Mouse (Mus musculus): Measurements from ENCODE around the gene Mrps15. TPM values are rescaled to one million over a fixed set of nuclear protein-coding genes. Genes with fewer than 3 reads are reported as not detected.

Gene Mrps15
- polyA plus RNA-seq, 1 experiment from 2014 or later: 129 TPM

DNA sequence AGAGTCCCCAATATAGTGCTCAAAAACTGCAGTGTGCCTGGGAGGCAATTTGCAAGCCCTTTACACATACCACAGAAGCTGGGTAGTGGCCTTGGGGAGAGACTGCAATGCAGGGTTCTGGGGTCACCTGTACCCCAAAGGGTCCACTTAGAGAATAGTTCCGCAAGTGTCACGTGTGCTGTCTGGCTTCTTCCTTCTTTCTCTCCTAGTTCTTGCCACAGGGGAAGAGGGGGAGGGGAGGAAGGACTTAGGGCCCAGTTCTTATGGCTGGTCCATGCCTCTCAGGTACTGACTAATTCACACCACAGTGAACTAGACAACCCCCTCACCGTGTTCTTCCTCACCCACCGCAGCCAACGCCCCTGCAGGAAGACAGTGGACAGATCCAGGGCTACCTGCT, 11.3 kb upstream of the Mrps15 start:
- H3K9me3 ChIP-seq: no peaks in the 10 kb centered on the region
- no peak overlapping the region for H3K4me3 ChIP-seq
- no peak overlapping the region for H3K4me2 ChIP-seq
- ATAC-seq (ENCODE audit: extremely low read depth, insufficient number of reproducible peaks, low FRiP score, low TSS enrichment): no peak
- no peak overlapping the region for H3K27ac ChIP-seq (replicated peaks)
- peaks cover 7% of the 10 kb centered on the region for H3K27me3 ChIP-seq (replicated peaks)
- H3K36me3 ChIP-seq: no peaks in the 10 kb centered on the region
- H3K9ac ChIP-seq: no peak overlapping the region
- no peaks in the 10 kb centered on the region for H3K4me1 ChIP-seq
- 68% methylated on average over 5 of the region's 5 CpGs for WGBS

DNA sequence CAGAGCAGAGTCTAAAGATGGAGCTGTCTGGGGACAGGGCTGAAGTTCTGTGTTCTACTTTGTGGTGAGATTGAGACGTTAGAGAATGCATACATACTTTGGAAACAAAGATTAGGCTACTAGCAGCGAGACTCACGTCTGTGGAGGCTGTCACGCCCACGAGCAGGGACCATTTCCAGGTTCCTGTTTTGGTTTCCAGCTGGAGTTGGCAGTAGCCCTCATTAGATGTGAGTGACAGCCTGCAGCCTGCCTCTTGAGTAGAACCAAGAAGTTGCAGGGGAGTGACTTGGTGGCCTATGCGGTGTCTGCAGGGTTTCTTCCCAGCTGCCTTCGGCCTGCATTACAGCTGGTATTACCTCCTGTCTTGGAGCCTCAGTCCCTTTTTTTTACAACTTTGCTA, 4.9 kb downstream of the Mrps15 start:
- no peak overlapping the region for H3K9ac ChIP-seq
- H3K9me3 ChIP-seq: no peaks in the 10 kb centered on the region
- H3K4me2 ChIP-seq: no peak overlapping the region
- H3K27ac ChIP-seq (replicated peaks): no peak overlapping the region
- H3K4me1 ChIP-seq: peaks cover 12% of the 10 kb centered on the region
- H3K4me3 ChIP-seq: no peak overlapping the region
- 77% methylated on average over 7 of the region's 7 CpGs for WGBS
- ATAC-seq (ENCODE audit: extremely low read depth, insufficient number of reproducible peaks, low FRiP score, low TSS enrichment): no peak
- H3K36me3 ChIP-seq: peaks cover 73% of the 10 kb centered on the region
- H3K27me3 ChIP-seq (replicated peaks): no peaks in the 10 kb centered on the region

DNA sequence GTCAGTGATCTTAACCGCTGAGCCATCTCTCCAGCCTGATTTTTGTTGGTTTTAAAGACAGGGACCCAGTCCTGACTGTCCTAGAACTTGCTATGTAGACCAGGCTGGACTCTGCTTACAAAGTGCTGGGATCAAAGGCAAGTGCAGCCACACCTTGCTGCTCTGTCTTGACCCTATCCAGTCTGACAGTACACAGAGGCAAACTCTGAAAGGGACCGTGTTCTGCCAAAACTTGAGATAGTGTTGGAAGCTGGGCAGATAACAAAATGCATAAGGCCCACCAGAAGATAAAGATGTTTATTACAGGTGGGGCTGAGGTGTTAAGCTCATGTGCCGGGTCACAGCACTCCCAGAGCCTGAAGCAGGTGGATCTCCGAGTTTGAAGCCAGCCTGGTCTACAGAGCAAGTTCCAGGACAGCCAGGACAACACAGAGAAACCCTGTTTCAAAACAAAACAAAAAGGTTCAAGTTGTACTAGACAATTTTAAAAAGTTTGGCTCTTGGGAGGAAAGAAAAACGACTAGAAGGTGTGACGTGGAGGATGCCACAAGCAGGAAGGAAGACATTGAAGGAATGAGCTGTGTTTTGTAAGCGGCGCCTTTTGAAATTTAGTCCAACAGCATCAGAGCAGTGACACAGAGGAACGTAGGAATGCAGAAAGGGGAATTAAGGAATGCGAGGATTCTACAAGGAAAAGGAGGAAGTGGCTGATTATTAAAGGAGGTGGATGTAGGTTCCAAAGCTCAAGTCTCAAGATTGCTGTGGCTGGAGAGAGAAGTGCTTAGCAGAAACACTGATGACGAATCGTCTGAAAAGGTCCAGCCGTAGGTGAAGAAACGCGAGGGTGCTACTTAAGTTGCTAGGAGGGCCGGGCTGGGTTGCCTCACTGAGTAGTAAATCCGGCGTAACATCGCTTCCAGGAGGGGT, 10.7 kb downstream of the Mrps15 start:
- H3K9me3 ChIP-seq: no peaks in the 10 kb centered on the region
- WGBS: 11% methylated on average over 19 of the region's 19 CpGs
- no peak overlapping the region for H3K27ac ChIP-seq (replicated peaks)
- H3K9ac ChIP-seq: peak overlapping the region; percentile 80
- peak overlapping the region; percentile 95 for H3K4me2 ChIP-seq
- peak overlapping the region; percentile 72 for H3K4me3 ChIP-seq
- ATAC-seq (ENCODE audit: extremely low read depth, insufficient number of reproducible peaks, low FRiP score, low TSS enrichment): no peak
- H3K36me3 ChIP-seq: peaks cover 39% of the 10 kb centered on the region
- no peaks in the 10 kb centered on the region for H3K27me3 ChIP-seq (replicated peaks)
- peaks cover 14% of the 10 kb centered on the region for H3K4me1 ChIP-seq

DNA sequence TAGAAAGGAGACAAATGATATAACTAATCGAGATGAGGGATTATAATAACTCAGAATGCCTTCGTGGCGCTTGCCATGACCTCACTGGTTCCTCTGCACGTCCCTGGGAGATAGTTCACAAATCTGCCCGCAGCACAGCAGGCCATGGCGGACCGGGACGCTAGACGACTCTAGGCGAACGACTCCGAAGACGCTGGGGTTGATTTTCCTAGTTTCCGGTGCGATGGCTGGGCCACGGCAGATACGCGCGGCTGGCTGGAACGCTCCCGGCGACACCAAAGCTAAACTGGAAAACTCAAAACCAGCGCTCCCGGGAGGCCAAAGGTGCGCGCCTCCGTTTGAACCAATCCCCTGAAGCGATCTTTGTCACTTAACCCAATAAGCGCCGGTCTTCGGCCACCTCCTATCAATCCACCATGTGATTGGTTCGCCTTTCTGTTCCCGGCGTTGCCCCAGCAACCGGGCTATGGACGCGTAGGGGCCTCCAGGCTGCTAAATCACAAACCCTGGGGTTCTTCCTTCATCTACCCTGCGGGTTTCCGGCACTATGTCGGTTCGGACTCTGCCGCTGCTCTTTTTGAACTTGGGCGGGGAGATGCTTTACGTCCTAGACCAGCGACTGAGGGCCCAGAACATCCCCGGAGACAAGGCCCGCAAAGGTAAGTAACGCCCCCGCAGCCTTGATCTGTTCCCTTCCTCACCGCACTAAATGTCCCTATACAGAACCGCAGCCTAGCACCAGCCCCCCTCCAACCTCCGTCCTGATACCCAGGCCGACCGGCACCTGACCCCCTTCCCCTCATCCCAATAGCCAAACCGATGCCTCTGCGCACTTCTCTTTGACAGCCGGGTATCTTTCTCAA, 11.6 kb downstream of the Mrps15 start, which contains the start of gene Oscp1:
TSS of gene Oscp1 (plus strand) at position 432 of the 863 bp plus-strand sequence.
- Histone ChIP-seq H3K36me3 (peaks cover 32% of the 10 kb centered on the region), H3K9ac (peak within 1 kb of the TSS; percentile 80), H3K27me3 (replicated peaks) (no peaks in the 10 kb centered on the region), H3K4me1 (peaks cover 14% of the 10 kb centered on the region), H3K9me3 (no peaks in the 10 kb centered on the region), H3K4me2 (peak within 1 kb of the TSS; percentile 95), H3K27ac (replicated peaks) (no peak within 1 kb of the TSS; the same call in 1 of the 2 replicates), H3K4me3 (peak within 1 kb of the TSS; percentile 72)
- peak; percentile 92 for ATAC-seq (ENCODE audit: extremely low read depth, insufficient number of reproducible peaks, low FRiP score, low TSS enrichment)
- WGBS: under 1% methylated on average over 57 of the region's 57 CpGs

DNA sequence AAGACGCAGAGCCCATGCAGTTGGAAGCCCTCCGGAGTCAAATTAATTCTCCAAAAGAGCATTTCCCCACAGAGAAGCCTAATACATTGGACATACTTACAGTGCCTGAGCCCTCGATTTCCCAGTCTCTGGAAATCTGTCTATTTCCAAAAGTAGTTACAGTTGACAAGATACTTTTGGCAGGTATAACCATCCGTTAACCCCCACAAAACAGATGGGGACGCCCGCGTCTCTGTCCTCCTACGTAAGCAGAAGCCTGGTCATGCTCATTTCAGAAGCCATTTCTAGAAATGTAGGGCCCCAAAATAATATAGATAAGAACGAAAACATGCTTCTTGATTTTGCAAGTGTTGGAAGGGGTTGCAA, 12.3 kb downstream of the Mrps15 start:
- Histone ChIP-seq H3K27ac (replicated peaks) (no peak overlapping the region), H3K9me3 (no peaks in the 10 kb centered on the region), H3K4me2 (peak overlapping the region; percentile 95), H3K27me3 (replicated peaks) (no peaks in the 10 kb centered on the region), H3K4me1 (peaks cover 14% of the 10 kb centered on the region), H3K9ac (peak overlapping the region; percentile 80), H3K36me3 (peaks cover 26% of the 10 kb centered on the region), H3K4me3 (peak overlapping the region; percentile 72)
- no peak for ATAC-seq (ENCODE audit: extremely low read depth, insufficient number of reproducible peaks, low FRiP score, low TSS enrichment)
- 36% methylated on average over 9 of the region's 9 CpGs for WGBS

DNA sequence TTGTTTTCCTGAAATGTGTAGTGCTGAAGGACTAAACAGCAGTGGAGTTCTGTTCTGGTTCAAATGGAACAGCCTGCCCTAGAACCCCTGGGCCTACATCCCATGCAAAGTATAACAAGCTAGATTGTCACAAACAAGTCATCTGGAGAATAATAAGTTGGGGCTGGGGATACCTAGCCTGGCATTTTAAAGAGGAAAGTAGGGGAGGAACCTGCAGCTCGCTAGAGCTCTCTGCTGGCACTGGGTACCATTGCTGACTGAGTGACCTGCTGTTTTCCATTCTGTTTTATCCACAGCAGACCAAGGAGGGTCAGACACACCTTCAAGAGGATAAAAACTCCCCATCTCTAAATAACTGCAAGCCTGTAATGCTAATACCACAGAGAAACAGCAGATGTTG, 16.1 kb downstream of the Mrps15 start:
- H3K27me3 ChIP-seq (replicated peaks): no peaks in the 10 kb centered on the region
- no peak overlapping the region for H3K4me2 ChIP-seq
- no peak overlapping the region for H3K27ac ChIP-seq (replicated peaks)
- no peak overlapping the region for H3K4me3 ChIP-seq
- H3K36me3 ChIP-seq: no peaks in the 10 kb centered on the region
- peaks cover 10% of the 10 kb centered on the region for H3K4me1 ChIP-seq
- no peak for ATAC-seq (ENCODE audit: extremely low read depth, insufficient number of reproducible peaks, low FRiP score, low TSS enrichment)
- H3K9ac ChIP-seq: no peak overlapping the region
- WGBS: 31% methylated on average over 1 of the region's 1 CpGs
- no peaks in the 10 kb centered on the region for H3K9me3 ChIP-seq

DNA sequence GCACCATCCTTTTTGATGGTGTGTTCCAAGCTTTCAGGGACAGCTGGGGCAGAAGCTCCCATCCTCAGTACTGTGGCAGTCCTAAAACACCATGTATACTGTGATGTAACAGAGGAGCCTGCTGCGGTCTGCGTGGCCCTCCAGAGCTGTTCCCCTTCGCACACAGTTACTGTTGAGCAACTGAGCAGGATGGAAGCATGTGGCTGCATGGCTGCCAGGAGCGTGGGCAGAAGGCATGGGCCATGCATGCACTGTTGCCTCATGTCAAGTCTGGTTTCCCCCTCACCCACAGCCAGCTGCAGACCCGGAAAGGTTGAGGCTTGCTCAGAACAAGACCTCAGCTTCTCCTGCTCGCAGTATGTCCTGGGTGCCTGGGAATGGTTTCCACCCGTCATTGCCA, 18.5 kb downstream of the Mrps15 start:
- Histone ChIP-seq H3K4me1 (0 out of 2 replicates have a peak, but pooled peaks cover 4% of the 10 kb centered on the region), H3K27ac (replicated peaks) (no peak overlapping the region), H3K9me3 (no peaks in the 10 kb centered on the region), H3K9ac (no peak overlapping the region), H3K4me2 (no peak overlapping the region), H3K4me3 (no peak overlapping the region), H3K27me3 (replicated peaks) (no peaks in the 10 kb centered on the region), H3K36me3 (no peaks in the 10 kb centered on the region)
- no peak for ATAC-seq (ENCODE audit: extremely low read depth, insufficient number of reproducible peaks, low FRiP score, low TSS enrichment)
- WGBS: 80% methylated on average over 7 of the region's 7 CpGs

DNA sequence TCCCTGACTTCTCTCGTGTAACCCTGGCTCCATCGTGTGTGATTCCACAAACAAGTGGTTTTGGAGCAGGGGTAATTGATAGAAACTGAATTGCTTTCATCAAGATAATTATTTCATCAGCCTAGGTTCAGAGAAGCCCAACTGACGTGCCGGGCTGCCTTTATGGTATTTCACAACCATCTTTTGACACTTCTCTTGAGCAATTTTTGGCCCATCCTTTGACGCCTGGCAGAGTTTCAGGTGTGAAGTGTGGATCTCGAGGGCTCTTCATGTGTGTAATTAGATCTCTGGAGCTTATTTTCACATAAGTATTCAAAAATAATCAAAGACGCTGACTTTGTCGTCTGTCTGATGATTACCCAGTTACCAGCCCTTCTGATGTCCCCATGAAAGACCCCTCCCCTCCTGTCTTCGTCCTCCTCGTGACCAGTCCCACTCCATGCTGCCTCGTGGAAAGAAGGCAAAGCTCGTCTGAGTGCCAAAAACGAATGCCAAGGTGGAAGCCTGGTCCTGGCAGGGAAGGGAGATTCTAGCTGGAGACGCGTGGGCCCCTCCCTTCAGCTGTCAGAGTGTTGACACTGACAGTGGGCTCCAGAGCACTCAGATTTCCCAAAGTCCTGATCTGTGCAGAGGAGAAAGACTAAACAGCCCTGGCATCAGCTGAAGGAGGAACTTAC, 20.8 kb downstream of the Mrps15 start:
- ATAC-seq (ENCODE audit: extremely low read depth, insufficient number of reproducible peaks, low FRiP score, low TSS enrichment): no peak

DNA sequence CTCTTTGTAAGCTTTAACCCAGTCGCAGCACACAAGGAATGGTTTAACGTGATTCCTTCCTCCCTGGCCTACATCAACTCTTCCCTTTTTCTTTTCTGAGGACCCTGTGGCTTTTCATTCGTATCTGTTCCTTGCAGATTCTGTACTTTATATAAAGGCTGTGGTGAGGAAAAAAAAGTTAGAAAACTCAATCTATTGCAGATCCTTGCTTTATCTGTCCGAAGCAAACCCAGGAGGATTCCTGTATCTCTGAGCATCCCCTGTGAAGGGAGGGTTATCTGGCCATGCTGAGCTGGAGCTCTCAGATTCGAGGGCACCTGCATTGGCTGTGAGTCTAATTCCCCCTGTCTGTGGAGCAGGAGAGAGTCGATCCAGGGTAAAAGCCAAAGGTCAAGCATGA, 22.1 kb downstream of the Mrps15 start:
- H3K9ac ChIP-seq: no peak overlapping the region
- no peak overlapping the region for H3K27ac ChIP-seq (replicated peaks)
- no peak overlapping the region for H3K4me3 ChIP-seq
- 74% methylated on average over 6 of the region's 6 CpGs for WGBS
- H3K4me2 ChIP-seq: no peak overlapping the region
- no peaks in the 10 kb centered on the region for H3K9me3 ChIP-seq
- no peak for ATAC-seq (ENCODE audit: extremely low read depth, insufficient number of reproducible peaks, low FRiP score, low TSS enrichment)
- 0 out of 2 replicates have a peak, but pooled peaks cover 4% of the 10 kb centered on the region for H3K4me1 ChIP-seq
- no peaks in the 10 kb centered on the region for H3K36me3 ChIP-seq
- no peaks in the 10 kb centered on the region for H3K27me3 ChIP-seq (replicated peaks)

More for the DNA sequence above, 20.8 kb downstream of the Mrps15 start:
- 56% methylated on average over 15 of the region's 15 CpGs for WGBS
- Histone ChIP-seq H3K27me3 (replicated peaks) (no peaks in the 10 kb centered on the region), H3K36me3 (no peaks in the 10 kb centered on the region), H3K4me1 (0 out of 2 replicates have a peak, but pooled peaks cover 4% of the 10 kb centered on the region), H3K4me2 (no peak overlapping the region), H3K4me3 (no peak overlapping the region), H3K9me3 (no peaks in the 10 kb centered on the region), H3K9ac (no peak overlapping the region), H3K27ac (replicated peaks) (no peak overlapping the region)

DNA sequence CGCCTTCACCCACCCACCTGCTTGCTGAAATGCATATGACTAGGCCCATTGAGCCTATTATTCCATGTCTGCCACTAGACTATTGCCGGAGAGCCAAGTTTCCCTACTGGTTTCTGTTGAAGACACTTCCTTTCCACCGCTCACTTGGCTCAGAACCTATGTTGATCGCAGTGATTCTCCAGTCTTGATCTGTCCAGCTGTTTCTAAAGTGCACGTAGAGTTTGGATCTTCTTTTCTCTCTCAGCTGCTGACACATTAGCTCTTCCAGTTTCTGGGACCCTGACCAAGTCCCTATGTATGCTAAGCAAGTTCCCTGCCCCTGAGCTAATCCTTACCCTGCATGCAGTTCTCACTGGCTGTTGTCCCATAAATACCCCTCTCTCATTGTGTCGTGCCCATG, 31.1 kb downstream of the Mrps15 start:
- no peak for ATAC-seq (ENCODE audit: extremely low read depth, insufficient number of reproducible peaks, low FRiP score, low TSS enrichment)
- Histone ChIP-seq H3K4me2 (no peak overlapping the region), H3K9ac (no peak overlapping the region), H3K9me3 (no peaks in the 10 kb centered on the region), H3K4me1 (no peaks in the 10 kb centered on the region), H3K4me3 (no peak overlapping the region), H3K27ac (replicated peaks) (no peak overlapping the region), H3K27me3 (replicated peaks) (no peaks in the 10 kb centered on the region), H3K36me3 (peaks cover 4% of the 10 kb centered on the region; the same call in 1 of the 2 replicates)
- 73% methylated on average over 6 of the region's 6 CpGs for whole genome bisulfite sequencing

DNA sequence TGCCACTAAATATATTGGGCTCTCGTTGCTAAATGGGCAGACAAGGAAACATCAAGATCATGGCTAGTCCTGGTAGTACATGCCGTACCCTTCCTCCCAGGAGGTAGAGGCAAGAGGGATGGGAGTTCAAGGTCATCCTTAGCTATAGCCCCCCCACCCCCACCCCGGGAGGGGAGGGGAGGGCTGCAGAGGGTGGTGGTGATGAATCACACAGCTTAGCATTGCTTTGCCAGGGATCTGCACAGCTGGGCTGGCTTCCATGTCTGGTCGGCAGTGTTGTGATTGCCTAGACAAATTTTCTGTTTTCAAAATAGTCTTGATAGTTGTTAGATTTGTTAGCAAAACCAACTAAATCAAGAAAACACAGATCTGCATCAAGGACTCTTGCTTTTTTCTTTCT, 32.5 kb downstream of the Mrps15 start:
- H3K4me2 ChIP-seq: no peak overlapping the region
- no peaks in the 10 kb centered on the region for H3K9me3 ChIP-seq
- no peak for ATAC-seq (ENCODE audit: extremely low read depth, insufficient number of reproducible peaks, low FRiP score, low TSS enrichment)
- H3K4me1 ChIP-seq: no peaks in the 10 kb centered on the region
- H3K27ac ChIP-seq (replicated peaks): no peak overlapping the region
- H3K4me3 ChIP-seq: no peak overlapping the region
- H3K9ac ChIP-seq: no peak overlapping the region
- H3K36me3 ChIP-seq: peaks cover 4% of the 10 kb centered on the region; the same call in 1 of the 2 replicates
- WGBS: 65% methylated on average over 4 of the region's 4 CpGs
- H3K27me3 ChIP-seq (replicated peaks): no peaks in the 10 kb centered on the region
